Mouse (Mus musculus) gastrocnemius, adult 8-10 months (tissue): ENCODE results near the gene Cradd. TPM values are rescaled to one million over a fixed set of nuclear protein-coding genes. Genes with fewer than 3 reads are reported as not detected.

Experiments used
- DNase-seq, 2 experiments: peaks; one replicate each; pipeline ENCODE4 v3.0.0; 2022; ENCODE audit warnings: low spot score in 2 of 2
- total RNA-seq, 4 experiments: library from RNA; stranded (reverse); gene quantifications; 2 replicates each; pipeline ENCODE4 v1.2.4; 2022

Gene Cradd
- total RNA-seq, result 10 to 100 TPM in 1 of 4 experiments, 1 to 10 TPM in 3; 6.7 to 18.0 (median 8.4) TPM

DNA sequence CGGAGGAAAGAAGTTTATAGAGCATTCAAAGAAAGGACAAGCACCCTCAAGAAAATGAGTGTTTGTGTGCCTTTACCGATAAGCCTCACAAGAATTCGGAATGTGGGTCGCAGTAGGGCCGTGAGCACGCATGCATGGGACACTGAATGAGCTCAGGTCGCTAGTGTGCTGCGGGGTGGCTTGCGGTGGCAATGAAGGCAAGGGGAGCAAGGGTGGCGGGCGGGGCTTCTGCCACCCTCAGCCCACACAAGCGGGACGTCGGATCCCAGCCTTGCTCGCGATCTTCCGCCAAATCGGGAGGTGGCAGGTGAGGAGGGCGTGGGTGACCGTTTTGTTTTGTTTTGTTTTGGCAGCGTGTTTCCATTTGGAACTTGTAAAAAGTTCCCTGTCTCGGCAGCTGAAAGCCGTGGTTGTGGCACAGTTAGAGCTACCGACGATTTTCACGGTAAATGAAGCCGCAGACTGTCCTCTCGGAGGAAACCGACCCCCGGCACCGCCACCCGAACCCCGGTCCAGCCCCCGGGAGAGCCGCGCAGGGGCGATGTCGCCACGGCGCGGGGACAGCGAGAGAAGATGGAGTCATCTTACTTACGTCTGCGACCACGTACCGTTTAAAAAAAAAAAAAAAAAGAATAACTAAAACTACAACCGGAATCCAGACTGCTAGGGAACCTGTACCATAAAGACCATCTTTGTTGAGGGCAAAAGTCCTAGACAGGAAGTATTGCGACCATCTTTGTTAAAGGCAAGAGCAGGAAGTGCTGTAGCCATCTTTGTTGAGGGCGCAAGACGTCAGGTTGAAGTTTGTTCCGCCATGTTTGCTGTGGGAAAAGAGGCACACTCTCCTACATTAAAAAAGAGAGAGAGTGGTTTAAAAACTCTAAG is at the start of gene Cradd:
Gene Cradd, minus strand, starts transcription at position 741 of the 885 bp plus-strand sequence.
- peak; percentile 77 to 78 for DNase-seq

DNA sequence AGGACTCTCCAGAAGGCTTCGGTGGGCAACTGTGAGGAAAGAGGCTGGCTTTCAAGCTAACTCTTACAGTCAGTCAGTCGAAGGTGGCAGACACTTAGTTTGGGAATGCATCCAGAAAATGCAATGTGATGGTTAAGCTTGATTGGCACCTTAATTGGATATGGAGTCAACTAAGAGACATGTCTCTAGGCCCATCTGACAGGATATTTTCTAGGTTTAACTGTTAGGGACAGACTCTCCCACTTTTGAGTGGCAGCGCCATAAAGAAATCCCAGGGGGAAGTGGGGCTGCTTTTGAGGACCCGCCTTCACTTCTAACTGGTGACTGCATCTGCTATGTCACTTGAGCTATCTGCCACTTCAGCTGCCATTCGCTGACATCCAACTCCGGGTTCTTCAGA is 49.4 kb upstream of the Cradd start:
- DNase-seq, result no peak

DNA sequence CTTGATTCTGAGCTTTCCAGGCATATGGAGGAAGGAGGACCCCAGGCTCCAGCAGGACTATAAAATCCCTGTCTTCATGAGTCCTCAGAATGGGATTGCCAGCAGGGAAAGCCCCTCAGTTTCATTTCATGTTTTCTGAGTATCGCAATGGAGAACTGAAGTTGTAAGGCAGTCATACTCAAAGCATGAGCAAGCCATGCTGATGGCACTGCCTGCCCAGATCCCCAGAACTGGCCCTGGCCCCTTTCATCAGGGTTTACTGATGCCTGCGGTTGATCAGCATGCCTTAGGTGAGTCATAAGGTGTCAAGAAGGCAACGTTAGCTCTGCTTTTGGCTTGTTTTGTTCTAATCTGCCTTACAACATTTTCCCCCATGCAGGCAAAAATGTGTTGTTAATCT is 48.0 kb upstream of the Cradd start:
- DNase-seq, result no peak

DNA sequence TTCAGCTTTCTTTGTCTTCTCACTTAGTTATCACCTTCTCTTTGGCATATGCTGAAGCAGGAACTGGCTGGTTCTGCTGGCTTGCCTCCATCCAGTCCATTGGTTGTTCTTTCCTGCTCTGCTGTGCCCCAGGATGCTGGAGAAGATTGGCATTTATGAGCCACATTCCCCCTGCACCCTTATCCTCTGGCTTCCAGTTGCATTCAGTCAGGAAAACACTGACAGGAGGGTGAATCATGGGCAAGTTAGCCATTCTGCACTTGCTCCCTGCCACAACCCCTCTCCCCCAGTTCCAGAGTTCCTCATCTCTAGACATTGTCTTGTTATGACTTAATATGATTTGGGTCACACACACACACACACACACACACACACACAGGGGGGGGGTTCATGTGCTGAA is 45.3 kb upstream of the Cradd start:
- DNase-seq, result no peak

DNA sequence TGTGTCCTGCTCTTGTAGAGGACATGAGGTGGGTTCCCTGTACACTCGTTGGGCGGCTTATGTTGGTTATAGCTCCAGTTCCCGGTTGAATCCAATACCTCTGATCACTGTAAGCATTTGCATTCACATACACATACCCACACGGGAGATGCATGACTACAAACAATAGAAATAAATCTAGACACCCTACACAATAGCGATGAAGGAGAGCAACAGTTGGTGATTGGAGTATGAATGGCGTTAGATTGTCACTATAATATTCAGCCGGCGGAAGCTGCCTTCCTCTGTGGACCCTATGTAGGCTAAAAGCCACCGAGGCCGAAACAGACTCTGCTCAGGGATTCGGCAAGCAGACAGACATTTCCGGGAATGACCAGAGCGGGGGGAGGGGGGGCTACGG is 44.2 kb upstream of the Cradd start:
- DNase-seq, result no peak

DNA sequence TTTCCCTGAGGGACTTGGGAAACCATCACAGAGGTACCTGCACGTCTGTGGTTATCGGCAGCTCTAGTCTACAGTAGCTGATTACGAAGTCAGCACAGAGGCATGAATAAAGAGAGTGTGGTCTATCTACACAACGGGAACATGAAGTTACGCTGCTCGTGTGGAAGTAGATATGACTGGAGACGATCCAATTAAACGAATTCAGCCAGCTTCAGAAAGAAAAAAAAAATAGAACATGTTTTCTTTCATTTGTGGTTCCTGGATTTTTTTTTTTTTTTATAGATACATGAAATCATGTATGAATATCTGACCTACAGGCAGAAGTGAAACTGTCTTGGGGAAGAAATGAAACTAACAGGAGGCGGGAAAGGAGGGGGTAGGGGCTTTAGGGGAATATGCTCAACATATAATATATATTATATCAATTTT is 43.7 kb upstream of the Cradd start:
- DNase-seq, result no peak

DNA sequence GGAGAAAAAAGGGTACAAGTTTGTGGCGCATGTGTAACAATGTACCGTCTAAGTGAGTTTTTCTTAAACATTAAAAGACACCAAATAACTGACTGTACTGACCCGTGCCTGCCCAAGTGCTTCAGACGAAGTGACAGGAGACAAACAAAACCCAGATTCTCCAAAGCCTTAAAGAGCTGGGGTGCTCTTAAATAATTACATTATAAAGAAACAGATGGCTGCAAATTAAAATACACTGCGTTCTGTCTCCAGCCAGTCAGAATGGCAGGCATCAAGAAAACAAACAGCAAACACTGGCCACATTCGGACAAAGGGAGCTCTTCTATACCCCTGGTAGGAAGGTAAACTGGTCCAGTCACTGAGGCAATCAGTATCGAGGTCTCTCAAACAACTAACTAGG is 43.3 kb upstream of the Cradd start:
- DNase-seq, result no peak

DNA sequence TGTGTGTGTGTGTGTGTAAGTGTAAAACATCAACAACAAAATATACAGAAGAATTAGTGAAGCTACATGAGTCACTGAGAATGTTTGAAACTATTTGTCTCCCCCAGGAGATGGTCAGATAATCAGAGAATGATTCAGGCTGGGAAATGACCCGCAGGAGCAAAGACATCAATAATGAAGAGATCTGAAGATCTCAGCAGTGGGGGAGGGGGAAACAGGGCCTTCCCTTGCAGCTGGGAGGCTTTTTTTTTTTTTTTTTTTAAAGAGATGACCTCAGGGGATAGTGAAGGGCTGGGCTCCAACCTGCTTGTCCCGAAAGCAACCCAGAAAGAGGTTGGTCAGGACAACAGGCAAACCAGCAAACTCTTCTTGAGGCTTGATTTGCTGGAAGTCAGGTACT is 38.4 kb upstream of the Cradd start:
- no peak for DNase-seq

DNA sequence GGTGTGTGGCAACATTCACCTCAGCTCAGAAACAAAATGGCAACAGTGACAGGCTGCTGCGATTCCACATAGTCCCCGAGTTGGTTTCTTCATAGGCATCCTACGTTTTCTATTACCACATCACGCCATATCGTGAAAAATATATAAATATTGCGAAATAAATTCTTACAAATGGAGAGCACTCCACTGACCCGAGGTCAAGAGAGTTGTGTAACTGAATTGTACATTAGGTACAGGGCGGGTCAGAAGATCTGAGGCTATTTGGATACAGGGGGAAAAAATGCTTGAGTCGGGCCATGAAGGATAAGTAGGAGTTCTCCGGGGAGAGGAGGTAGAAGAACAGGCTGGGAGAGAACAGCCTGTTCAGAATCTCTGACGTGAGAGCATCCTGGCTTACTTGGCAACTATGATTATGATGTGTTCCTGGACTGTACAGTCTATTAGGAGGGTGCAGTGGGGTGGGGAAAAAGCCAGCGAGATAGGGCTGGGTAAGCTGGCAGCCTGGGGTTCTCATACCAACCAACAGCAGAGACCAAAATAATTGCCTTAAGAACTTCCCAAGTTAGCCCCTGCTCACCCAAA is 37.4 kb upstream of the Cradd start:
- DNase-seq, result peak in 1 of 2 experiments; percentile 5

DNA sequence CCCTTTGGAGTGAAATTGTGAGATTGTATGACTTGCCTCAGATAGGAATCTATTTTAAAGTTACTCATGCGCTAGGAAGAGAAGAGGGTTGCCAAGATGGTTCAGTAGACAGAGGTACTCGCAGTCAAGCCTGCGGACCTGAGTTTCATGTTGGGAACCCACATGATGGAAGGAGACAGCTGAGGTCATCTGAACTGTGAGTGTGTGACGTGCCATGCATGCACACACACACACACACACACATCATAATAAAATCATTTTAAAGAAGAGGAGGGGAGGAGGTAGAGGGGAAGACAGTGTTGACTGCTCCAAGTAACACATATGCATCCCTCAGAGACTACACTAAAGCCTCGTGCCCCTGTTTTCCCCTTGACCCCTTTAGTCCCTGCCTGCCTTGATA is 36.1 kb upstream of the Cradd start:
- DNase-seq, result no peak

DNA sequence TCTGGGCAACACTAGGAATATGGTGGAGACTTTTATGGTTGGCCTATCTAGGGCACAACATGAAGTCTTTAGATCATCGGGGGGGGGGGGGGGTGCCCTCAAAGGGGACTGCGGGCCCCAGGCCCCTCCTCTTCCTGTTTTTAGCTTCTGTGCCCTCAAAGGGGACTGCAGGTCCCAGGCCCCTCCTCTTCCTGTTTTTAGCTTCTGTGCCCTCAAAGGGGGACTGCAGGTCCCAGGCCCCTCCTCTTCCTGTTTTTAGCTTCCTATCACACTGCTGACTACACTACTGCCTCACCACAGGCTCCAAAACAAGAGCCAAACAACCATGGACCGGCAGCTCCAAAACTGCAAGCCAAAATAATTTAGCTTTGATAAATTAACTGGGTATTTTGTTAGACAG is 33.8 kb upstream of the Cradd start:
- DNase-seq, result no peak

DNA sequence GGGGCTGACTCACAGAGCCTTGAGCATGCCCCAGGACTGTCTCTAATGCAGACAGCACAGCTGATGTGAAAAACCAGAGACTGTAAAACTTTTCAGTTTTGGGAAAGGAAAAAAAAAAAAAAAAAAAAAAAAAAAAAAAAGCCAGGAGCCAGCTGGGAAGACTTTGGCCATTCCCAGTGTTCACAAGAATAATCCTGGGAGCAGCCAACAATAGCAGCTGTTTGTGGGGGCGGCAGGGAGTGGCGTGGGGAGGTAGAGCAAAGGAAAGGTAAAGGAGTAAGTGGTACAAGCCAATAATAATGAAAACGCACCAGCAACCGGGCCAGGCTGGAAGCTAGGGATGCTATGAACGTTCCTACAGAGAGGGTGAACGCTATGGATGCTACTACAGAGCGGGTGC is 32.8 kb upstream of the Cradd start:
- no peak for DNase-seq

DNA sequence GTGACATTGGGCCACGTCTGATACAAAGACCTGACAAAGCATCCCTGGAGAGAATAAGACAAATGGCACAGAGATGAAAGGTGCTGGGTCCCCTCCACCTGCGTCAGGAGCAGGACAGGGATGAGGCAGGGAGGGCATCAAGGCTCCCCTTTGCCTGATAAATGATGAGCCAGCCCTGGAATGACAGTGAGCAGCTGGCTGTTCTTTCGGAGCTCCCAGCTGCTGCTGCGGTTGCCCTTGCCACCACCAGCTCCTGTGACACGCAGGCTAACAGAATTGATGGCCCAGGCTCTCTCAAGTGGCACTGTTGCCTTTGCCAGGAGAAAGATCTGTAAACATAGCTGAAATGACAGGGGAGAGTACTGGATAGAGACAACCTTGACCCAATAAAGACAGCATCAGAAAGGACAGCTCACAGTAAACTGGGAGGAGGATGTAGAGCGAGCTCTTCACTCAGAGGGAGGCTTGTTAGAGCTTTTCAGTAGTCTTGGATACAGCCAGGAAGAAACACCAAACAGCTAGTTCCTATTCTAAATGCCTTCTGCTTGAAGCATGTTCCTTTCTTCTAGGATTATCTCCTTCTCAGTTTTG is 31.8 kb upstream of the Cradd start:
- no peak for DNase-seq

DNA sequence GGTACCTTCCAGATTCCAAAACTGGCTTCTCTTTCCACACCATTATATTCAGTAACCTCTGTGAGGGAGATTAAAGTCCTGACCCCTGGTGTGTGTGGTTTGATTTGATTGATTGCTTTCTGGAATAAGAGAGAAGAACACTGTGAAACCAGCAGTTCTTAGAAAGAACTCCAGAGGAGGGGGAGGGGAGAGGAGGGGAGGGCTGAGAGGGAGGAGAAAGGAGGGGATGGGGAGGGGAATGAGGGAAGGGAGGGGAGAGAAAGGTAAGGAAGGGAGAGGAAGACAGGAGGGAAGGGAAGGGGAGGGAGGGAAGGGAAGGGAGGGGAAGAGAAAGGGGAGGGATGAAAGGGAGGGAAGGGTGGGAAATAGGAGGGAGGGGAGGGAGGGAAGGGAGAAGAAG is 30.7 kb upstream of the Cradd start:
- DNase-seq, result no peak

DNA sequence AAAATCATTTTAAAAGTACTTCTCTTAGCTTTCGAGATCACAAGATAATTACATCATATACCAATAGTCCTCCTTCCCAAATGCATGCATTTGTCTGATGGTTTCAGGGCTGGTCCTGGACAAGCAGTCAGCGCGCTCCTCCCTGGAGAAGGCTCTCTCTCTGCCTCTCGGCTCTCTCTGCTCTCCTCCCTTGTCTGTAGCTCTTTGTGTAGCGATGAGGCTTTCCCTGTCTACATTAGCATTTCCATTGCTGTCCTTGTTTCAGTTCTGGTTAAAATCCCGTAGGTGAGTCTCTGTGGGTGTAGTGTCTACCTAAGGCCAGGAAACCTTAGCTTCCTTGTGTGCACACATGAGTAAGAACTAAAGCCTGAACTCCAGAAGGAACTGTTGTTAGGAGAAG is 30.1 kb upstream of the Cradd start:
- no peak for DNase-seq

DNA sequence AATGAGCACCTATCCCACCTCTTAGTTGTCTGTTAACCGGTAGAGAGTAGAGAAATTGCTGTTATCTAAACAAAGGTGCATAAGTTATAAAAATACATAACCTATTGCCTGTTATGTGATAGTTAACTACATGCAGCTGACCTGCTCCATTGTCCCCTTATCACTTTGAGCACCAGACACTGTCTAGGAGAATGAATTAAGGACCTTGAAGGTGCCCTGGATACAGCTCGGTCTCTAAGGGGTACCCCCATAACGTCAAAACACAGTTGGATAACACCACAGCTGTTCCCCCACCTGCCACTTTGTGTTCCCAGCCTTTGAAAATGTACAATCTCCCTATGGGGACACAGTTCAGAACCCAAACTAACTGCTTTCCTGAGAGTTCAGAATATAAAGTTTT is 24.5 kb upstream of the Cradd start:
- no peak for DNase-seq

DNA sequence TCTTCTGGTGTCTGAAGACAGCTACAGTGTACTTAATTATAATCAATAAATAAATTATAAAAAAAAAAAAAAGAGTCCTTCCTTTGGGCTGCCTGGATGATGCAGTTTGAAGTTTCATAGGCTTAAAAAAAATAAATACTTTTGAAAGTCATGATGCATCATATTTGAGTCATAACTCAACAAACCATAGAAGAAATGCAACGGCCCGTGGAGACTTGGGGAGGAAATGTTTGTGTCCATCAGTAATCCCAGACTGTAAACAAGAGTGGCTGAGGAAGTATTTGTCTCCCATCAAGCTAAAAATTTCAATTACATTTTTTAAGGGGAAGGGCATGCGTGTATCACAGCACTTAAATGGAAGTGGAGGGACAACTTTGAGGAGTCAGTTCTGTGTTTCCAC is 23.8 kb upstream of the Cradd start:
- DNase-seq, result no peak

DNA sequence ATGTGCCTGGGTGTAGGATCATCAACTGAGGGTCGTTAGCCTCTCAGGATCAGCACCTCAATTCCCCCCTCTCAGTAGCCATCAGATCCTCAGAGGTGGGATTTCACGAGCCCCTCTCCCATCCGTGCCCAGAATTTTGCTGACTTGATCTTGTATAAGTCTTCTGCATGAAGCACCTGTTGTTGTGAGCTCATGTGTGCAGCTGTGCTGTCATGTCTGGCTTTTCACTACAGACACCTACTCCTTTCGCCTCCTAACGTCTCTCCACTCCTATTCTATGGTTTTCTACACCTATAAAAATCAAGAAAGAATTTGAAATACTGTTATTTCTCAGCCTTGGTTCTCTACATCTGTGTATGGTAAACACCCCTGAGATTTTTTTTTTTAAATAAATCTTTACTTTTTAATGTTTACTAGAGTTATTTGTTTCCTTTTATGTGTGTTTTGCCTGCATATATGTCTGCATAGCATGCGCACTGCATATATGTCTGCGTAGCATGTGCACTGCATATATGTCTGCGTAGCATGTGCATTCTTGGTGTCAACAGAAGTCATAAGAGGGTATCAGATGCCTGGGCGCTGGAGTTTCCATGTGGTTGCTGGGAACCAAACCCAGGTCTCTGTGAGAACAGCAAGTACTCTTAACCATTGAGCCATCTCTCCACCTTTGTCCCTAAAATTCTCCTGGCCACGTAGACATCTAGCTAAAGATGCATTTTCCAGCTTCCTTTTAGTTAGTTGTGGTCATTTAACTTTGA is 19.1 kb upstream of the Cradd start:
- no peak for DNase-seq

DNA sequence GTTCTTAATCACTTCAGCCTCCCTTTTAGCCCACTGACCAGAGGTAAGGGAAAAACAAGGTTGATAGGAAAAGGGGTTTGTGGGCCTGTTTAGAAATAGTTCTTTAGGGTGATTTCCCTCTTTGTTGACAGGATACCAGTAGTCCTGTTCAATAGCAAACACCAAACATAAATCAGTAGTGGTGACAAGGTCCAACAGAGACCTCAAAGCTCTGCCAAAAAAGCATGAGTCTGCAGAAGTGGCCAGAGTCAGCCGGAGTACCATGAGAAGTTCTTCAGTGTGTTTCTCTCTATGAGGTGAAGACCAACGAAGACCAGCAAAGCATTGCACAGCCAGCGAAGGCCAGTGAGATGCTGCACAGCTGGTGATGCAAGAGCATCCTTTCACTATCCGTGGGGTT is 16.7 kb upstream of the Cradd start:
- no peak for DNase-seq

DNA sequence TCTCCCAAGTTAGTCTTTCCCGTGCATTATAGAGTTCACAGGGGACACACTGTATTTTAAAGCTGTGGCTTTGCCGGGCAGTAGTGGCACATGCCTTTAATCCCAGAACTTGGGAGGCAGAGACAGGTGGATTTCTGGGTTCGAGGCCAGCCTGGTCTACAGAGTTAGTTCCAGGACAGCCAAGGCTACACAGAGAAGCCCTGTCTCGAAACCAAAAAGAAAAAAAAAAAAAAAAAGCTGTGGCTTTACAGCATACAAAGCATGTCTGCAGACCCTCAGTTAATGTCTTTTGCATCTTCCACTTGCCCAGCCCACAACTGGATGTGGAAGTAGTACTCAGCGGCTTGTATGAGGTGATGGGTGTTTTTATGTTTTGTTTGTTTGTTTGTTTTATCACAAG is 13.7 kb upstream of the Cradd start:
- no peak for DNase-seq

DNA sequence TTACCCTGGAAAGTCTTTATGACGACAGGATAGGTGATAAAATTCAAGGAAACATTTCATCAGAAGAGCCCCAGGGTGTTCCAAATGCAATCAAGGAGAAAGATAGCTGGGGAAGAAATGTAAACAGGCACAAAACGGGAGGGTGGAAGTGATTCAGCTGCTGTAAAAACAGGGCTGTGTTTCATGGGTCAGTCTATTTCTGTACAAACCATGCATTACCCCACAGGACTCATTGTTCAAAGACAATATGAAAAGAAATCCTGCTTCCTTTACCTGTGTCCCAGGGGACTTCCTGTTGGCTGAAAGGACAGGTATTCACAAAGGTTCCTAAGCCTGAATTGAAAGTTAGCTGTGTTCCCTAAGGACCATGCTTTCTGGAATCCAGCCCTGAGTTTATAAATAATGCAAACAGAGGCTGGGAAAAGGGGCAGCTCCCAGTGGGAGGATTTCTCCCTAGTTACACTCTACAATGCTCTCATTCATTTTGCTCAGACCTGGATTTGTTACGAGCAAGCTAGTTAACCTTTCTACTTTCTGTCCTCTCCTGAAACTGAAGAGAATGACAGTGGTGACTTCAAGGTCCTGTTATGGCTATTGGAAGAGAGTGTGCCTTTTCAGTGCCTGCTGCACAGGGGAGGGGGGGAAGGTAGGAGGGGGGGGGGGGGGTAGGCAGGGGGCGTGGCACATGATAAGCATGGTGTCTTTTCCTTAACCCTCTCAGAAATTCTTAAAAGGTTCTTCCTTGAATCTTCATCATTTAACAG is 13.0 kb upstream of the Cradd start:
- DNase-seq, result no peak
